Mouse (Mus musculus) frontal cortex, postnatal 10 days (tissue): ENCODE measurements around the gene Ints6l.

Source experiments
- DNase-seq, 2 experiments: peaks; one replicate each; pipeline ENCODE4 v3.0.0; 2022; ENCODE audit warnings: low spot score in 2 of 2, mixed read lengths in 1 of 2

Ints6l gene

GRCm38 (mm10) chrX:56454671-56455371, at the start of gene Ints6l:
Gene Ints6l, plus strand, starts transcription at chrX:56454857.
- peak; percentile 68 to 69 for DNase-seq

DNA sequence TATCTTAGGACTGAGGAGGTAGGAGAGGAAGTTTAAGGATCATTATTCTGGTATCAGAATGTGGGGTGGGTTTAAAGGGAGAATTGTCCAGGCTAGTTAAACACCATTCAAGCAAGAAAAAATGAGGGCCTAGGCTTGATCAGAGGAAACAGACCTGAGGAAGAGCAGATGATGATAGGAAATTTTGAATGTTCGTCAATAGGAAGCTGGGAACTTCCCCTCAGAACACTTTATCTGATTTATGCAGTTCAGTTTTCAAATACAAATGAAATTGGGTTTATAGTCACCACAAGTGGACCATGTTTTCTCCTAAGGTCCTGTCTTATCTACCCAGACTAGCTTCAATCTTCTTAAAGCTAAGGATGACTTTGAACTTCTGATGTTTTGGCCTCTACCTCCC, 49.2 kb upstream of the Ints6l start:
- no peak for DNase-seq

DNA sequence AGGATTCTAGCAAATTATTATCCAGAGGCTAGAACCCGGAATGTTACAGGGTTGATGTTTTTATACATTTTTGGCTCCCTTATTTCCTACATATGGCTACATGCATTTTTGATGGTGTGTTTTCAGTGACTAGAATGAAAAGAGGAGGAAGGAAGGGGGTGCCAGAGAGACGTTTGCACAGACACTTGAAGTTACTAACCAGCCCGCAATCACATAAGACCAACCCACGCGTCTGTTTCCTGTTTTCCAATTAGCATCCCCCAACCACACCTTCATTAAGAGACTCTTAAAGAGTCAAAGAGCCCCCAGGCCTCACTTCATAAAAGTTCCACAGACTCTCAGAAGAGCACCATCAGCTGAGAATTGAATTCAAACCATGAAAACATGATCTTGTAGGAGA, 48.5 kb upstream of the Ints6l start:
- DNase-seq, result no peak

- no peak for DNase-seq
Measured at GRCm38 (mm10) chrX:56416277-56416676, 38.4 kb upstream of the Ints6l start.

GRCm38 (mm10) chrX:56417541-56417940, 37.1 kb upstream of the Ints6l start:
- no peak for DNase-seq

DNA sequence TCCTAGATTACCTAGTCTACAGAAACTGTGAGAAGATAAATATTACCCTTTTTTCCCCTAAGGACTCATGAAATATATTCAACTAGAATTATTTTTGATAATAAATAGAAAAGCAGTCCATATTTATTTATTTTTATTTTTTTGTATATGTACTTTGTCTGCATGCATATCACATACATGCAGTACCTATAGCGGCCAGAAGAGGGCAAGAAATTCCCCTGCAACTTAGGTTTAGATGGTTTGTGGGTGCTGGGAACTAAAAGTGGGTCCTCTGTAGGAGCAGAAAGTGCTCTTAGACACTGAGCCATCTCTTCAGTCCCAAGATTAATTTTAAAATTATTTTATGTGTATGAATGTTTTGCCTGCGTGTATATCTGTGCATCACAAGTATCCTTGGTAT, 24.1 kb upstream of the Ints6l start:
- no peak for DNase-seq

DNA sequence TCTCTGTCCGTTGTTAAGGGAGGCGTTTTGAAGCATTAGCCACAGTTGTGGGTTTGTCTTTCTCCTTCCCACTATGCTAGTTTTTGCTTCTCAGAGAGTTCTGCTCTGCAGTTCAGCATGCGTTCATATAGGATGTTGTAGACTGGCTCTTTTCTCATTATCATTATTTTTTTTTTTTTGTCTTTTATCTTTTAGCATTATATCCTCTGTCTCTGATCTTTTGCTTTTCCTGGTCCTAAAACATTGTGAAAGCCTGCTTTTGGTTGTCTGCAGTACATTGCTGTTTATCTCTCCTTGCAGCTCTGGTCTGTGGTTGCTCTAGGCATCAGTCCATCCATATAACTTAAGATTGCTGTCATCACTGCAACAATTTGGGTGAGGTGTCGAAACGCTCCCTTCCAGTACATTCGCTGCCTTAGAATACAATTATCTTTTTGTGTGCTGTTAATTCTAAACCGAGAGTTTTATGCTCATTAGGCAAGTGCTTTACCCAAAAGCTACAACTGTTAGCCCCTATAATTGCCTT, 18.8 kb upstream of the Ints6l start:
- DNase-seq, result no peak

DNA sequence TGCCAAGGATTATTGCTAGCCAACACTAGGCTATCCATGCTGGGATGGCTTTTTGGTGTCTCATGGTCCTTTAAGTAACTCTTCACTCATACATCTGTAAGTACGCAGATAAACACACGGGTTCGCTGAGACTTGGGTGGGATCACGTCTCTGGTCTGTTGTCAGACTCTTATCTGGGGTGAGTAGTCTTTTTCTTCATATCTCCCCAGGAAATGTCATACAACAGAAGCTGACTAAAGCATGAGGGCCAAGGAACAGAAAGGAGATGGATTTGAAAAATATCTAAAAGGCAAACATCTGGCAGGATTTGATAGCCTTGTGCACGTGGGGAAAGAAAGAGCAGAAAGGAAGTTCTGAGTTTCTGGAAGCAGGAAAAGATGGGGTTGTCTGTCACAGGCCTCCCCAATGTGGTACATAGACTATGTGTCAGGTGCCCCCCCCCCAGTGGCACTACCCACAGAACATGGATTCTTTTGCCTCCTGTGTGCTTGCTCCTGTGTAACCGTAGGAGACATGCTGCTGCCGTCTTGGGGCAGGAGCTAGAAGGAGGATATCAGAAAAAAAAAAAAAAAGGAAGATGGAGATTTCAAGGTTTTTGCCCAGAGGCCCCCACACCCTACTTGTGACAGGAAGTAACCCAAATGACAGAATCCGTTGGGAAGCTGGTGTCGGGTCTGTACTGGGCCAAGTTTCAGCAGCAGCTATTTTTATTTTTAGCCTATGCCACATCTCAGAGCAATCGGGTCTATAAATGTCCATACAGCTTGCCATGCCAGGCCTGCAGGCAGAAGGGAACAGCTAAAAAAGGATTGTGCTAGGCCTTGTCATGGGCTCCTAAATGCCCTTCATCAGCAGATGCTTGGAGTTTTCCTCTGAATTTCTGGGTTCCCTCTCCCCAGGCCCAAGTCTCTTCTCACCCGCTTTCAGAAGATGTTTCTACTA, 7.9 kb upstream of the Ints6l start:
- no peak for DNase-seq

- no peak for DNase-seq
Measured at GRCm38 (mm10) chrX:56447524-56448015, 7.1 kb upstream of the Ints6l start, which contains the start of gene Gm2174. Gene Gm2174, plus strand, starts transcription at chrX:56447965.

DNA sequence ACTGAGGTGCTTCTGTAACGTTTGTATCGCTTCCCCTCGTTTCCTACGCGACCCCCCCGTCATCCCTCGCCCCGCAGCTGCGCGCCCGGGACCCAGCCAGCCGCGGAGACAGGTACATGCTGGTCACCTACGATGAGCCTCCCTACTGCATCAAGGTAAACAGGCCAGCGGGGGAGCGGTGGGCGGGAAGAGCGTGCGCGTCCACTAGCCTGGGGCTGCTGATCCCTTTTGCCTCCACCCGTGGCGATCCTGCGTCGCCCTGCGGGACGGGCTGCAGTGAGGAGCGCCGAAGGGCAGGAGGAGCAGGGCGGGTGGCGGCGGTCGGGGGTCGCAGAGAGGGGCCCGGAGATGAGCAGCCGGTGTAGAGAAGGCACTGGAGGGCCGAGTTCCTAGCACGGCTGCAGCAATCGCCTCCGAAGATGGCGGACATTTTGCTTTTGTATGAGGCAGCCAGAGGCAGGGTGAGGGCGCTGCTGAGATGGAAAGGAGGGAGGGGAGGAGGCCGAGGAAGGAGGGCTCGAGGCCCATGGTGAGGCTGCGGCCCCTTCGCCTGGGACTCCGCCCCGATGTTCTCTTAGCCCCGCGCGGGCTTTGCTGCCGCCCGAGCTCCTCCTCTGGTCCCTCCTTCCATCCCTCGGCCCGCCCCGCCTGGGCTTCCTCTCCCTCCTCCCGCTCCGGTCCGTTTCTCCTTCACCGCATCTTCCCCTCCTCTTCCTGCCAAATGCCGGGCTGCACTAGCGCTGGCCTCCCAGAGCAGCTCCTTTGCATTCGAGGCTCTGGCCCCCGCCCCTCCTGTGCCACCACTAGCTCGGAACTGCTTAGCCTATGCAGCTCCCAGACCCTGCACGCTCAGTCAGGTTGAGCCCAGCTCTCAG, 952 bp downstream of the Ints6l start:
- peak; percentile 84 to 85 for DNase-seq

DNA sequence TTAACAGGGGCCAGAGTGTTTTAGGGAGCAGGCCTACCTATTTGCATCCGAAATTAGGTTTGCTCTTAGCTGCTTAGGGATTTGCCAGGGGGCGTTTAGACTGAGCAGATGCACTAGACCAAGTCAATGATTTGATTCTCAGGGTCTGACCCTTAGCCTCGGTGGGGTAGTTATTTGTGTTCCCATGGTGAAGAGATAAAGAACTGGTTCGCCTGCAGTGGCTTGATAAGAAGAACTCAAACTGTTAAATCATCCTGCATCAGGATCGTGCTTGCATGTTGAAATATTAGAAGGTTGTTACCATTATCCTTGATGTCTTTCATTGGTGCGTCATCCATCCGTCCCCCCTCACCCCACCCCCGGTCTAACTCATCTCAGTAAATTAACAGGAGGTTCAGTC, 1.7 kb downstream of the Ints6l start:
- DNase-seq, result no peak

GRCm38 (mm10) chrX:56462020-56462933, 7.6 kb downstream of the Ints6l start:
- DNase-seq, result no peak

DNA sequence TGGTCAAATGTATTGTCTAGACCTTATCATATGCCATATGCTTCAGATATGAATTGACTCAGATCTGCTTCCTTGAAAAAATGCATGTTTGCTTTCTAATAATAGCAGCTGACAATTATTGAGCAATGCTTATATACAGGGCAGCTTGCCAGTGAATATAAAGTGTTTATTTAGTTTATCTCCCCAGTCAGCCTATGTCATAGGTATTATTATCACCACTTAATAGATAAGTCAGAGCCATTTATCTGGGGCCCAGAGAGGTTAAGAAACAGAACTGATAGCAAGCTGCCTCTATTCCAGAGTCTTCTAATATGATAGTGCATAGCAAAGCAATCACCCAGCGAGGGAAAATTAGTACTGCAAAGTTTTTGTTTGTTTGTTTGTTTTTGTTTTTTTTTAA, 10.2 kb downstream of the Ints6l start:
- no peak for DNase-seq

DNA sequence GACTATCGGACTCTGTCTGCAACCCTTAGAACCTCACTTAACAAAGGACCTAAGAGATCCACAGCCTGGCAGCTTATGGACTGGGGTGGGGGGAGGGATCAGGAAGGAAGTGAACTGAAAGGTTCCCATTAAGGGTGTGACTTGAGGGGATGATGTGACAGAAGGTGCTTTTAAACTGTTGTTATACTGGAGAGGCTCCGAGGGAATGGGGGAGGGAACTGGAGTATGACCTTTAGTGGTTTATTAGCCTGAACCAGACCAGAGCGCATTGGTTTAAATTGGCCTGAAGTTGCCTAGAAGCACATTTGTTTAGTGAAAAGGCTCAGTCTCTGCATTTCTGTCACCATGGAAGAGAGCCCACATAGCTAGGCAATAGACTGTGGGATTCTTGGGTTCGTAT, 13.0 kb downstream of the Ints6l start:
- no peak for DNase-seq

GRCm38 (mm10) chrX:56468422-56468821, 13.8 kb downstream of the Ints6l start:
- no peak for DNase-seq

DNA sequence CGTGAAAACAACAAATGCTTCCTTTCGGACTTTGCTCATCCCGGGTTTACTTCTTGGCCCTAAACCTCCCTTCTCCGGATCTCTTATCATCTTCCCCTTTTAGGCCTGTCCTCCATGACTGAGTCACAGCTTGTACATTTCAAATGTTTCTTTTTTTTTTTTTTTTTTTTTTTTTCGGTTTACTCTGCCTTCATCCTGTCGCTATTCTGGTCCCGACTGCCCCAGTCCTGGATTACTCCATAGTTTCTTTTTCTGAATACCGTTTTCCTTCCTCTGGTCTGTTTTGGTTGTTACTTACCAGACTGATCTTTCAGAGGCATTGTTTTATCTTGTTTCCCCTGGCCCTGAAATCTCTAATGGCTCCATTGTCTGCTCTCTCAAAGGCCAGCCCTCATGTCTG, 19.4 kb downstream of the Ints6l start:
- no peak for DNase-seq

GRCm38 (mm10) chrX:56477553-56477952, 22.9 kb downstream of the Ints6l start:
- no peak for DNase-seq

GRCm38 (mm10) chrX:56481906-56482305, 27.2 kb downstream of the Ints6l start:
- DNase-seq, result no peak

GRCm38 (mm10) chrX:56489758-56490157, 35.1 kb downstream of the Ints6l start:
- DNase-seq, result peak in 1 of 2 experiments; percentile 59

DNA sequence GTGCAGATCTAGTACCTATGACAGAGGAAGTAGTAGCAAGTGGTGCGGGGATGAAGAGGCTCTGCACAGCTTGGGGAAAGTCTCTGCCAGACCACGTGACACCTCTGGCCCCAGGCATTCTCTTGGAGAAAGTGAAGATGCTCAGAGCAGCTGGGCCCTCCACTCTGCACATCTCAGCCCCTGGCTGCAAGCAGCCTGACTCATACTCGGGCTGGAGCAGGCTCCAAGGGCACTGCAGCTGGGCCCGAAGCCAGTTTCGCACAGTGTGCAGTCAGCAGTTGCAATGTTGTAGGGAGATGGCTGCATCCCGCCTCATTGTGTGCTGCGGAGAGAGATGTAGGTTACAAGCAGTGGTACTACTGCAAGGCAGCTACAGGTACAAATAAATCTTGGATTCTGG, 42.6 kb downstream of the Ints6l start:
- no peak for DNase-seq
